Mouse (Mus musculus): ENCODE data around the gene Herc4.
"Not testable (repeated sequence)": the region's sequence is repeated elsewhere in the genome, so short reads cannot be mapped to it uniquely, and the experiment has no call there.

Gene Herc4

DNA sequence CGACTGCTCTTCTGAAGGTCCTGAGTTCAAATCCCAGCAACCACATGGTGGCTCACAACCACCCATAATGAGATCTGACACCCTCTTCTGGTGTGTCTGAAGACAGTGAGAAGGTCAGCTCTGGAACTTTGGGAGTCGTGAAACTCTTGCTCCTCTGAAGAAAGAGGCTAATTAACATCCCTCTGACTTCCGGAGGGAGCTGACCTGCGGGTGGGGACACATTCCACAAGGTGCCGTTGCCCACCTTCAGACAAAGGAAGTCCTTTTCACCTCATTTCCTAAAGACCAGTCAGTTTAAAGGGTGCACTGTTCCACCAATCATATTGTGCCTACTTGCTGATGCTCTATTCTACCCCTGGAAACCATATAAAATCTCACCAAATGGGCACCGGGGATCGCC, 107.5 kb downstream of the Herc4 start:
- DNase-seq (ENCODE audit: low read depth) = not testable (repeated sequence)

DNA sequence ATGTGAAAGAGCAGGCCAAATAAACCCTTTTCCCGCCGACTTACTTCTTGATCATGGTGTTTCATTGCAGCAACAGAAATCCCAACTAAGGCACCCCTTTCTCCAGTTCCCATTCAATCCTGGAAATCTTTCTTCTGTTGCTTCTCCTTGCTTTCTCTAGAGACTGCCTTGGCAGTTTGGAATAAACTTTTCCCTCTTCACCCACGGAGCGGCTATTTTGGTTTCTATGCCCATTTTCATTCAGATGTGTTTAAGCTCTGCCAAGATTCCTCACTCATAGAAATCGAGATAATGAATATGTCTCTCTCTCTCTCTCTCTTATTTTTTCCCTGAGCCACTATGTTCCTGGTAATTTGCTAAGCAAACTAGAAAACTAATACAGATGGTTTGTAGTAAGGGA, 108.5 kb downstream of the Herc4 start:
- DNase-seq (ENCODE audit: low read depth) = no peak

DNA sequence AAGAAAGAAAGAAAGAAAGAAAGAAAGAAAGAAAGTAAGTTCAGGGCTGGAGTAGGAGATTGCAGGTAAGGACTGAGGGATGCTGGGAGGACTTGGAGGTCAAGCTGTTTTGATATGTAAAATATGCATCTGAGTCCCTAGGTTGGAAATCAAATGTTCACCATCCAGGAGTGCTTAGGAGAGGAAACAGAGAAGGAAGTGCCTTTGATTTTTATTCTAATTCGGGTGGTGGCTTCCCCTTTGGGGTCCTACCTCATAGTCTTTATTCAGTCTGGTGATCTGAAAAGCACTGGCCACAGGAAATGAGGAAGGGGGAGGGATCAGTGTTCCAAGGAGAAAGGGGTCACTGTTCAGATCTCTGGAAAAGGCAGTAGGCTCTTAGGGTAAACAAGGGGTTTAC, 116.9 kb downstream of the Herc4 start:
- DNase-seq (ENCODE audit: low read depth) = no peak

DNA sequence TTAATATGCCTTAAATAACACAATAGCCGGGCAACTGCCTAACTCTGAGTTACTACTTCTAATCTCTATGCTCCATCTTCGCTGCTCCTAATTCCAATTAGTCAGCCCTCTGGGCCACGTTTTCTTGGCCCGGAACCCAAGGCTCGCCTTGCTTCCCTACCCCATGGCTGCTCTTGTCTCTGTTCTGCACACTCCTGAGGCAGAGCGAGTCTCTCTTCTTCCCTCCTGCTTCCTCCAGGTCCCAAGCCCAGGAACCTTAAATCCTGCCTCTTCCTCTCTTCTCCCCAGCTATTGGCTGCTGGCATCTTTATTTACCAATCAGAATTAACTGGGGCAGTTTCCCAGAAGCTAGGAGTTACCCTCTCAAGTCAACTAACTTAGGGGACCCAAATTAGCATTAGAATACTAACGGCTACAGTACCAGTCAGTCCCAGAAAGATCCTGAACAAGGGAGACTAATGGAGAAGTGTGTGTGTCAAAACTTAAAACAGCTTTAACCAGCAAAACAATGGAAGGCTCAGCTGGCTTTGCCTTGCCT, 122.4 kb downstream of the Herc4 start:
- DNase-seq (ENCODE audit: low read depth) = no peak

DNA sequence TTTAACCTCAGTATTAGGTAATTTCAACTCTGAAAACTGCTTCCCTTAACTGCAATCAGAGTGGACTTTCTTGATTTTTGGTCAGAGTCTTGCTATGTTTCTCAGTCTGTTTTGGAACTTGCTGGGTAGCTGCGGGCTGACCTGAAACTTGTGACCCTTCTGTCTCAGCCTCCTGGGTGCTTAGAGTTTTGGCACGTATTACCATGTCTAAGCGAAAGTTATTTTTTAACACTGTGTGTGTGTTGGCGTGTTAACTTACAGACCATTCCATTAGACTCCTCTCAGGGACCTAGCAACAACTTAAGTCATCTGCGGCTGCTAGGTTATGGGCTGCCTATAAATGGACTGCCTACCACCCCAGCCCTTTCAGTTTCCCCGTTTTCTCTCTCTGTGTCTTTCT, 123.8 kb downstream of the Herc4 start:
- DNase-seq (ENCODE audit: low read depth) = no peak

Measured in 416B (cell line).